Mouse (Mus musculus): ENCODE measurements around the gene Pus7l. TPM values are rescaled to one million over a fixed set of nuclear protein-coding genes. Genes with fewer than 3 reads are reported as not detected.

Gene Pus7l
- 10.1 and 11.2 TPM in 2 replicates for polyA plus RNA-seq (2014; fragmentation: Nextera tagmentation; extraction: Ambion mirVana)

- no peaks in the 10 kb centered on the region for H3K36me3 ChIP-seq (ENCODE audit: control insufficient read depth, insufficient read depth, low read length)
- H3K9me3 ChIP-seq (ENCODE audit: control insufficient read depth, low read length) = no peaks in the 10 kb centered on the region
- ATAC-seq (replicated peaks; ENCODE audit: low FRiP score, low TSS enrichment, low read depth) (peak; percentile 98), DNase-seq (ENCODE audit: low spot score) (peak; percentile 95)
- H3K4me2 ChIP-seq (ENCODE audit: low read length) = peak within 1 kb of the TSS; percentile 85
- H3K27ac ChIP-seq (ENCODE audit: low read depth) = peak within 1 kb of the TSS; percentile 77
- peak within 1 kb of the TSS; percentile 63 for H3K4me3 ChIP-seq (ENCODE audit: low read depth, low read length)
- under 1% methylated on average over 45 of the region's 45 CpGs for WGBS
- peaks cover 3% of the 10 kb centered on the region; the same call in 1 of the 2 replicates for H3K4me1 ChIP-seq (replicated peaks; ENCODE audit: control insufficient read depth, insufficient read depth, low read length)
- H3K9ac ChIP-seq (ENCODE audit: low read length) = peak within 1 kb of the TSS; percentile 63
- H3K27me3 ChIP-seq (replicated peaks; ENCODE audit: control insufficient read depth, insufficient read depth, low read length) = no peaks in the 10 kb centered on the region
These were observed at the start of gene Pus7l, which contains the start of gene Irak4 for GRCm38 (mm10) chr15:94543409-94544051. Pus7l (minus strand) TSS chr15:94543547. Irak4 (plus strand) TSS chr15:94543643.

- Histone ChIP-seq H3K36me3 (ENCODE audit: control insufficient read depth, insufficient read depth, low read length) (peaks cover under 1% of the 10 kb centered on the region), H3K9ac (ENCODE audit: low read length) (no peak overlapping the region), H3K4me3 (ENCODE audit: low read depth, low read length) (no peak overlapping the region), H3K9me3 (ENCODE audit: control insufficient read depth, low read length) (no peaks in the 10 kb centered on the region), H3K27me3 (replicated peaks; ENCODE audit: control insufficient read depth, insufficient read depth, low read length) (no peaks in the 10 kb centered on the region), H3K4me1 (replicated peaks; ENCODE audit: control insufficient read depth, insufficient read depth, low read length) (peaks cover 12% of the 10 kb centered on the region), H3K27ac (ENCODE audit: low read depth) (no peak overlapping the region), H3K4me2 (ENCODE audit: low read length) (no peak overlapping the region)
- 66% methylated on average over 4 of the region's 4 CpGs for WGBS
- DNase-seq (ENCODE audit: low spot score) = no peak
- ATAC-seq (replicated peaks; ENCODE audit: low FRiP score, low TSS enrichment, low read depth) = no peak
These were observed 48.0 kb upstream of the Pus7l start for GRCm38 (mm10) chr15:94591356-94591755.

- Histone ChIP-seq H3K4me2 (ENCODE audit: low read length) (peak overlapping the region; percentile 45), H3K27me3 (replicated peaks; ENCODE audit: control insufficient read depth, insufficient read depth, low read length) (no peaks in the 10 kb centered on the region), H3K4me3 (ENCODE audit: low read depth, low read length) (peak overlapping the region; percentile 95), H3K4me1 (replicated peaks; ENCODE audit: control insufficient read depth, insufficient read depth, low read length) (peaks cover 12% of the 10 kb centered on the region), H3K27ac (ENCODE audit: low read depth) (no peak overlapping the region), H3K9ac (ENCODE audit: low read length) (peak overlapping the region; percentile 40; the same call in 1 of the 2 replicates), H3K36me3 (ENCODE audit: control insufficient read depth, insufficient read depth, low read length) (peaks cover 14% of the 10 kb centered on the region), H3K9me3 (ENCODE audit: control insufficient read depth, low read length) (no peaks in the 10 kb centered on the region)
- 11% methylated on average over 8 of the region's 8 CpGs for WGBS
- DNase-seq (ENCODE audit: low spot score) (no peak), ATAC-seq (replicated peaks; ENCODE audit: low FRiP score, low TSS enrichment, low read depth) (no peak)
These were observed 46.7 kb upstream of the Pus7l start for GRCm38 (mm10) chr15:94590083-94590482.

GRCm38 (mm10) chr15:94589219-94590075 lies 46.1 kb upstream of the Pus7l start, which contains the start of gene Twf1:
Twf1 (minus strand) TSS chr15:94589889.
- Histone ChIP-seq H3K9me3 (ENCODE audit: control insufficient read depth, low read length) (no peaks in the 10 kb centered on the region), H3K27ac (ENCODE audit: low read depth) (peak within 1 kb of the TSS; percentile 77), H3K4me1 (replicated peaks; ENCODE audit: control insufficient read depth, insufficient read depth, low read length) (peaks cover 12% of the 10 kb centered on the region), H3K36me3 (ENCODE audit: control insufficient read depth, insufficient read depth, low read length) (peaks cover 19% of the 10 kb centered on the region), H3K27me3 (replicated peaks; ENCODE audit: control insufficient read depth, insufficient read depth, low read length) (no peaks in the 10 kb centered on the region), H3K4me2 (ENCODE audit: low read length) (peak within 1 kb of the TSS; percentile 76), H3K9ac (ENCODE audit: low read length) (peak within 1 kb of the TSS; percentile 78), H3K4me3 (ENCODE audit: low read depth, low read length) (peak within 1 kb of the TSS; percentile 95)
- ATAC-seq (replicated peaks; ENCODE audit: low FRiP score, low TSS enrichment, low read depth) = peak; percentile 99
- WGBS = under 1% methylated on average over 68 of the region's 70 CpGs
- peak; percentile 99 for DNase-seq (ENCODE audit: low spot score)

GRCm38 (mm10) chr15:94587826-94588715 lies 44.7 kb upstream of the Pus7l start:
- H3K9ac ChIP-seq (ENCODE audit: low read length) = peak overlapping the region; percentile 78
- no peaks in the 10 kb centered on the region for H3K27me3 ChIP-seq (replicated peaks; ENCODE audit: control insufficient read depth, insufficient read depth, low read length)
- peaks cover 33% of the 10 kb centered on the region for H3K36me3 ChIP-seq (ENCODE audit: control insufficient read depth, insufficient read depth, low read length)
- no peak for ATAC-seq (replicated peaks; ENCODE audit: low FRiP score, low TSS enrichment, low read depth)
- DNase-seq (ENCODE audit: low spot score) = no peak
- peak overlapping the region; percentile 95 for H3K4me3 ChIP-seq (ENCODE audit: low read depth, low read length)
- no peaks in the 10 kb centered on the region for H3K9me3 ChIP-seq (ENCODE audit: control insufficient read depth, low read length)
- 77% methylated on average over 9 of the region's 9 CpGs for WGBS
- peak overlapping the region; percentile 76 for H3K4me2 ChIP-seq (ENCODE audit: low read length)
- H3K27ac ChIP-seq (ENCODE audit: low read depth) = no peak overlapping the region
- peaks cover 13% of the 10 kb centered on the region for H3K4me1 ChIP-seq (replicated peaks; ENCODE audit: control insufficient read depth, insufficient read depth, low read length)

- ATAC-seq (replicated peaks; ENCODE audit: low FRiP score, low TSS enrichment, low read depth) = no peak
- Histone ChIP-seq H3K9me3 (ENCODE audit: control insufficient read depth, low read length) (no peaks in the 10 kb centered on the region), H3K27ac (ENCODE audit: low read depth) (no peak overlapping the region), H3K9ac (ENCODE audit: low read length) (no peak overlapping the region), H3K4me3 (ENCODE audit: low read depth, low read length) (no peak overlapping the region), H3K4me1 (replicated peaks; ENCODE audit: control insufficient read depth, insufficient read depth, low read length) (peaks cover 15% of the 10 kb centered on the region), H3K27me3 (replicated peaks; ENCODE audit: control insufficient read depth, insufficient read depth, low read length) (no peaks in the 10 kb centered on the region), H3K36me3 (ENCODE audit: control insufficient read depth, insufficient read depth, low read length) (peaks cover 65% of the 10 kb centered on the region), H3K4me2 (ENCODE audit: low read length) (no peak overlapping the region)
- WGBS = 79% methylated on average over 4 of the region's 4 CpGs
- DNase-seq (ENCODE audit: low spot score) = no peak
These were observed 41.4 kb upstream of the Pus7l start for GRCm38 (mm10) chr15:94584738-94585137.

GRCm38 (mm10) chr15:94583153-94583552 lies 39.8 kb upstream of the Pus7l start:
- no peak overlapping the region for H3K9ac ChIP-seq (ENCODE audit: low read length)
- 49% methylated on average over 10 of the region's 10 CpGs for WGBS

More at GRCm38 (mm10) chr15:94583153-94583552, 39.8 kb upstream of the Pus7l start:
- Histone ChIP-seq H3K4me1 (replicated peaks; ENCODE audit: control insufficient read depth, insufficient read depth, low read length) (peaks cover 9% of the 10 kb centered on the region), H3K4me2 (ENCODE audit: low read length) (no peak overlapping the region), H3K4me3 (ENCODE audit: low read depth, low read length) (no peak overlapping the region), H3K36me3 (ENCODE audit: control insufficient read depth, insufficient read depth, low read length) (peaks cover 72% of the 10 kb centered on the region), H3K27ac (ENCODE audit: low read depth) (peak overlapping the region; percentile 54; the same call in 1 of the 2 replicates), H3K27me3 (replicated peaks; ENCODE audit: control insufficient read depth, insufficient read depth, low read length) (no peaks in the 10 kb centered on the region), H3K9me3 (ENCODE audit: control insufficient read depth, low read length) (no peaks in the 10 kb centered on the region)
- ATAC-seq (replicated peaks; ENCODE audit: low FRiP score, low TSS enrichment, low read depth) (peak; percentile 50; the same call in 1 of the 2 replicates), DNase-seq (ENCODE audit: low spot score) (no peak)
